Mouse (Mus musculus): ENCODE measurements around the gene Gpatch4. TPM values are rescaled to one million over a fixed set of nuclear protein-coding genes. Genes with fewer than 3 reads are reported as not detected.

Gpatch4 gene
- polyA plus RNA-seq (2015; fragmentation: Nextera tagmentation; extraction: Ambion mirVana), result 13.1 and 14.3 TPM in 2 replicates

- Histone ChIP-seq H3K27ac (ENCODE audit: low read depth) (no peak within 1 kb of the TSS), H3K36me3 (replicated peaks; ENCODE audit: insufficient read depth, low read length) (no peaks in the 10 kb centered on the region), H3K4me2 (ENCODE audit: low read depth, low read length) (peak within 1 kb of the TSS; percentile 92), H3K9me3 (ENCODE audit: low read length) (no peaks in the 10 kb centered on the region), H3K4me1 (ENCODE audit: insufficient read depth) (peaks cover 9% of the 10 kb centered on the region; the same call in 1 of the 2 replicates), H3K9ac (replicated peaks) (peak within 1 kb of the TSS; percentile 70), H3K4me3 (ENCODE audit: low read depth, low read length) (peak within 1 kb of the TSS; percentile 83), H3K27me3 (ENCODE audit: insufficient read depth, low read length) (peaks cover 8% of the 10 kb centered on the region)
- DNase-seq, result peak; percentile 88
- WGBS (ENCODE audit: insufficient replicate concordance), result 8% methylated on average over 36 of the region's 36 CpGs
- peak; percentile 97 for ATAC-seq
- TF ChIP-seq EP300 (IDR thresholded peaks at IDR 0.05; ENCODE audit: low read depth), result no peak
- no peak for TF ChIP-seq CTCF (IDR thresholded peaks at IDR 0.05; ENCODE audit: low read depth)
Observed at GRCm38 (mm10) chr3:88042661-88043421, at the start of gene Gpatch4. Gpatch4 (plus strand) TSS chr3:88043108.

- Histone ChIP-seq H3K4me2 (ENCODE audit: low read depth, low read length) (no peak overlapping the region), H3K36me3 (replicated peaks; ENCODE audit: insufficient read depth, low read length) (no peaks in the 10 kb centered on the region), H3K27me3 (ENCODE audit: insufficient read depth, low read length) (peaks cover 61% of the 10 kb centered on the region), H3K4me1 (ENCODE audit: insufficient read depth) (0 out of 2 replicates have a peak, but pooled peaks cover 4% of the 10 kb centered on the region), H3K9ac (replicated peaks) (no peak overlapping the region), H3K27ac (ENCODE audit: low read depth) (no peak overlapping the region), H3K4me3 (ENCODE audit: low read depth, low read length) (no peak overlapping the region), H3K9me3 (ENCODE audit: low read length) (no peaks in the 10 kb centered on the region)
- ATAC-seq (no peak), DNase-seq (peak; percentile 79)
- WGBS (ENCODE audit: insufficient replicate concordance), result 4% methylated on average over 5 of the region's 6 CpGs
- no peak for TF ChIP-seq EP300 (IDR thresholded peaks at IDR 0.05; ENCODE audit: low read depth)
- TF ChIP-seq CTCF (IDR thresholded peaks at IDR 0.05; ENCODE audit: low read depth), result no peak
Observed at GRCm38 (mm10) chr3:87993436-87993835, 49.5 kb upstream of the Gpatch4 start.

- Histone ChIP-seq H3K36me3 (replicated peaks; ENCODE audit: insufficient read depth, low read length) (no peaks in the 10 kb centered on the region), H3K27me3 (ENCODE audit: insufficient read depth, low read length) (peaks cover 80% of the 10 kb centered on the region), H3K4me1 (ENCODE audit: insufficient read depth) (0 out of 2 replicates have a peak, but pooled peaks cover 4% of the 10 kb centered on the region), H3K9me3 (ENCODE audit: low read length) (no peaks in the 10 kb centered on the region), H3K4me2 (ENCODE audit: low read depth, low read length) (no peak overlapping the region), H3K4me3 (ENCODE audit: low read depth, low read length) (no peak overlapping the region), H3K9ac (replicated peaks) (no peak overlapping the region), H3K27ac (ENCODE audit: low read depth) (no peak overlapping the region)
- ATAC-seq (no peak), DNase-seq (no peak)
- WGBS (ENCODE audit: insufficient replicate concordance), result 29% methylated on average over 11 of the region's 11 CpGs
- TF ChIP-seq CTCF (IDR thresholded peaks at IDR 0.05; ENCODE audit: low read depth), result no peak
- TF ChIP-seq EP300 (IDR thresholded peaks at IDR 0.05; ENCODE audit: low read depth), result no peak
Observed at GRCm38 (mm10) chr3:87995331-87995730, 47.6 kb upstream of the Gpatch4 start.

- Histone ChIP-seq H3K4me3 (ENCODE audit: low read depth, low read length) (no peak overlapping the region), H3K4me2 (ENCODE audit: low read depth, low read length) (no peak overlapping the region), H3K27ac (ENCODE audit: low read depth) (no peak overlapping the region), H3K9me3 (ENCODE audit: low read length) (no peaks in the 10 kb centered on the region), H3K27me3 (ENCODE audit: insufficient read depth, low read length) (peaks cover 90% of the 10 kb centered on the region), H3K4me1 (ENCODE audit: insufficient read depth) (0 out of 2 replicates have a peak, but pooled peaks cover 4% of the 10 kb centered on the region), H3K9ac (replicated peaks) (no peak overlapping the region), H3K36me3 (replicated peaks; ENCODE audit: insufficient read depth, low read length) (no peaks in the 10 kb centered on the region)
- 2% methylated on average over 14 of the region's 15 CpGs for WGBS (ENCODE audit: insufficient replicate concordance)
- DNase-seq (no peak), ATAC-seq (no peak)
- TF ChIP-seq EP300 (IDR thresholded peaks at IDR 0.05; ENCODE audit: low read depth) (no peak), CTCF (IDR thresholded peaks at IDR 0.05; ENCODE audit: low read depth) (no peak)
Observed at GRCm38 (mm10) chr3:87996401-87996800, 46.5 kb upstream of the Gpatch4 start.

- Histone ChIP-seq H3K36me3 (replicated peaks; ENCODE audit: insufficient read depth, low read length) (no peaks in the 10 kb centered on the region), H3K9me3 (ENCODE audit: low read length) (no peaks in the 10 kb centered on the region), H3K27me3 (ENCODE audit: insufficient read depth, low read length) (peaks cover 95% of the 10 kb centered on the region), H3K4me2 (ENCODE audit: low read depth, low read length) (peak overlapping the region; percentile 40), H3K27ac (ENCODE audit: low read depth) (no peak overlapping the region), H3K4me3 (ENCODE audit: low read depth, low read length) (peak overlapping the region; percentile 31; the same call in 1 of the 2 replicates), H3K4me1 (ENCODE audit: insufficient read depth) (0 out of 2 replicates have a peak, but pooled peaks cover 4% of the 10 kb centered on the region), H3K9ac (replicated peaks) (no peak overlapping the region)
- WGBS (ENCODE audit: insufficient replicate concordance), result 1% methylated on average over 48 of the region's 49 CpGs
- no peak for TF ChIP-seq CTCF (IDR thresholded peaks at IDR 0.05; ENCODE audit: low read depth)
- TF ChIP-seq EP300 (IDR thresholded peaks at IDR 0.05; ENCODE audit: low read depth), result no peak
- DNase-seq, result no peak
- no peak for ATAC-seq
Observed at GRCm38 (mm10) chr3:87996971-87997614, 45.8 kb upstream of the Gpatch4 start.

GRCm38 (mm10) chr3:87998747-87999146, 44.2 kb upstream of the Gpatch4 start:
- no peak overlapping the region for H3K9ac ChIP-seq (replicated peaks)
- H3K27ac ChIP-seq (ENCODE audit: low read depth), result no peak overlapping the region
- no peak overlapping the region for H3K4me3 ChIP-seq (ENCODE audit: low read depth, low read length)
- 0 out of 2 replicates have a peak, but pooled peaks cover 4% of the 10 kb centered on the region for H3K4me1 ChIP-seq (ENCODE audit: insufficient read depth)
- DNase-seq (no peak), ATAC-seq (no peak)
- no peak overlapping the region for H3K4me2 ChIP-seq (ENCODE audit: low read depth, low read length)
- 5% methylated on average over 6 of the region's 7 CpGs for WGBS (ENCODE audit: insufficient replicate concordance)
- peaks cover 97% of the 10 kb centered on the region for H3K27me3 ChIP-seq (ENCODE audit: insufficient read depth, low read length)
- H3K9me3 ChIP-seq (ENCODE audit: low read length), result no peaks in the 10 kb centered on the region
- no peak for TF ChIP-seq CTCF (IDR thresholded peaks at IDR 0.05; ENCODE audit: low read depth)
- no peak for TF ChIP-seq EP300 (IDR thresholded peaks at IDR 0.05; ENCODE audit: low read depth)
- no peaks in the 10 kb centered on the region for H3K36me3 ChIP-seq (replicated peaks; ENCODE audit: insufficient read depth, low read length)

All from liver, postnatal 0 days (tissue).